Mouse (Mus musculus) embryonic facial prominence, embryonic 14.5 days (tissue): Measurements from ENCODE around the gene Gfra4. TPM values are rescaled to one million over a fixed set of nuclear protein-coding genes. Genes with fewer than 3 reads are reported as not detected.
A peak's percentile ranks its signal among the peaks of the same experiment; 100 is the strongest.

ENCODE experiments used
- ATAC-seq: fragments of 200-750 bp; cut with Nextera tagmentation; 2 replicates; pipeline ENCODE4 v1.8.0; 2017; ENCODE audit warnings: low read depth, moderate number of reproducible peaks, moderate TSS enrichment
- DNase-seq: peaks from one replicate; pipeline ENCODE4 v3.0.0-alpha.2; 2015; ENCODE audit warnings: low spot score
- H3K27ac ChIP-seq: fragments of 300-500 bp; sonication (generic); replicated peaks from 2 replicates; pipeline ENCODE4 v1.5.1; 2014; ENCODE audit warnings: low read depth, mild to moderate bottlenecking, low read length, moderate library complexity
- H3K27me3 ChIP-seq: fragments of 300-500 bp; sonication (generic); replicated peaks from 2 replicates; pipeline ENCODE4 v1.6.1; 2014; ENCODE audit warnings: low read length; ENCODE audit not compliant: control insufficient read depth, insufficient read depth
- H3K36me3 ChIP-seq: fragments of 300-500 bp; sonication (generic); 2 replicates; pipeline ENCODE4 v1.6.1; 2014; ENCODE audit warnings: low read length, mixed read lengths; ENCODE audit not compliant: control insufficient read depth, insufficient read depth
- H3K4me1 ChIP-seq: fragments of 300-500 bp; sonication (generic); 2 replicates; pipeline ENCODE4 v1.6.1; 2014; ENCODE audit warnings: antibody characterized with exemption, low read length; ENCODE audit not compliant: control insufficient read depth, insufficient read depth
- H3K4me2 ChIP-seq: fragments of 300-500 bp; sonication (generic); 2 replicates; pipeline ENCODE4 v1.6.1; 2014; ENCODE audit warnings: low read depth, mild to moderate bottlenecking, low read length, moderate library complexity, mixed read lengths
- H3K4me3 ChIP-seq: fragments of 300-500 bp; sonication (generic); 2 replicates; pipeline ENCODE4 v1.5.1; 2014; ENCODE audit warnings: low read depth, mild to moderate bottlenecking, low read length
- H3K9ac ChIP-seq: fragments of 300-500 bp; sonication (generic); 2 replicates; pipeline ENCODE4 v1.6.1; 2014; ENCODE audit warnings: low read depth, mild to moderate bottlenecking, low read length, moderate library complexity, mixed read lengths
- H3K9me3 ChIP-seq: fragments of 300-500 bp; sonication (generic); 2 replicates; pipeline ENCODE4 v1.6.1; 2016; ENCODE audit warnings: low read length; ENCODE audit not compliant: control insufficient read depth
- WGBS: fragments of 180-500 bp; shearing (Covaris S2); extraction: QIAGEN DNeasy Blood & Tissue Kit; methylation state at CpG from one replicate; pipeline ENCODE4 v1.1.7; 2014; 5-methylcytosine and 5-hydroxymethylcytosine counted together
- polyA plus RNA-seq: library from polyadenylated mRNA; unstranded; fragments of >200 nt; fragmentation: Nextera tagmentation; extraction: Ambion mirVana; gene quantifications from 2 replicates; pipeline ENCODE4 v1.2.1, GENCODE M21; 2014

Gene Gfra4
- polyA plus RNA-seq, 1 experiment from 2014 or later = 31.5 TPM

DNA sequence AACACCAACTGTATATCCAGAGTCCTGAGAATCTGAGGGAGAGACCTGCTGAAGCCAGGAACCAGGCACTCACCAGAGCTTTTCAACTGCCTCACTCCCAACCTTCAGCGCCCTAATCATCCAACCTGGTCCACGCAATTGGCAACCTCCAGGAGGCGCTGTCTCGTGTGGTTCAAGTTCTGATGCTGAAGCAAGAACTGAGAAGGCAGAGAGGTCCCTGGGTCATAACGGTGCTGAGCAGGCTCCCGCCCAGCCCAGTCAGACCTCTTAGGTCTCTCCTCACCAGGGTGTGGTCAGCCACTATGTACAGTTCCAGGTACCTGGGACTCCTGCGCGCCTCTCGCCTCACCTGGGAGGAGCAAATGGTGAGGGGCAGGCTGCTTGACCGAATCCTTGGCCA, 12.7 kb upstream of the Gfra4 start:
- Histone ChIP-seq H3K27me3 (peaks cover 45% of the 10 kb centered on the region), H3K36me3 (no peaks in the 10 kb centered on the region), H3K4me3 (no peak overlapping the region), H3K27ac (no peak overlapping the region), H3K9me3 (no peaks in the 10 kb centered on the region), H3K4me1 (peaks cover 26% of the 10 kb centered on the region), H3K9ac (no peak overlapping the region), H3K4me2 (peak overlapping the region; percentile 23; the same call in 1 of the 2 replicates)
- ATAC-seq (peak; percentile 10; the same call in 1 of the 2 replicates), DNase-seq (peak; percentile 47)
- 7% methylated on average over 10 of the region's 10 CpGs for WGBS

DNA sequence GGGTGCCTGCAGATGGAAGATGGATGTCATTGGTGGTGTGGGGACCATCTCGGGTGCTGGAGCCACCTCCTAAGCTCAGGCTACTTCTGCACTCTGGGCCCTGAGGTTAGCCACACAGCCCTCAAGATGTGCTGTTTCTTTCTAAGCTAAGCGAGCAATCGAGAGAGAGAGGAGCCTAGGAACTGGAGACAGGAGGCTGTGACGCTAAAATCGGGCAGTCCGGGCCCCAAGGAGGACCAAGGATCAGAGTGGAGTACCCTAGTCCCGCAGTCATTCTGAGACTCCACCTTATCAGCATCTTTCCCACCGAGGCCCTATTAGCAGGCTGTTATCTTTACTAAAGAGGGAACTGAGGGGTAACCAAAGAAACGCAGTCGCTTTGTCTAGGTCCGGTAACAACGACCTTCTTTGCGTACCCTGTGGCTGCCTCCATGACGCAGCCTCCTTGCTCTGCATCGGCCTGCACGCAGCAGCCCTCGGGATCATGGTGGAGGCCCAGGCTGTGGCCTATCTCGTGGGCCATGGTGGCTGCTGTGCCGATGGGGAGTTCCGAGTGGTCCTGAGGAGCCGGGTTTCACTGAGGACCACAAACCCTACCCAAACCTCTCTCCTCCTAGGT, 11.9 kb upstream of the Gfra4 start:
- Histone ChIP-seq H3K4me2 (peak overlapping the region; percentile 57), H3K9me3 (no peaks in the 10 kb centered on the region), H3K4me3 (peak overlapping the region; percentile 31), H3K36me3 (no peaks in the 10 kb centered on the region), H3K27me3 (peaks cover 45% of the 10 kb centered on the region), H3K27ac (no peak overlapping the region), H3K9ac (0 out of 2 replicates have a peak overlapping the region, but pooled peaks have one; percentile 46), H3K4me1 (peaks cover 17% of the 10 kb centered on the region)
- 5% methylated on average over 20 of the region's 21 CpGs for WGBS
- no peak for DNase-seq
- ATAC-seq = no peak

DNA sequence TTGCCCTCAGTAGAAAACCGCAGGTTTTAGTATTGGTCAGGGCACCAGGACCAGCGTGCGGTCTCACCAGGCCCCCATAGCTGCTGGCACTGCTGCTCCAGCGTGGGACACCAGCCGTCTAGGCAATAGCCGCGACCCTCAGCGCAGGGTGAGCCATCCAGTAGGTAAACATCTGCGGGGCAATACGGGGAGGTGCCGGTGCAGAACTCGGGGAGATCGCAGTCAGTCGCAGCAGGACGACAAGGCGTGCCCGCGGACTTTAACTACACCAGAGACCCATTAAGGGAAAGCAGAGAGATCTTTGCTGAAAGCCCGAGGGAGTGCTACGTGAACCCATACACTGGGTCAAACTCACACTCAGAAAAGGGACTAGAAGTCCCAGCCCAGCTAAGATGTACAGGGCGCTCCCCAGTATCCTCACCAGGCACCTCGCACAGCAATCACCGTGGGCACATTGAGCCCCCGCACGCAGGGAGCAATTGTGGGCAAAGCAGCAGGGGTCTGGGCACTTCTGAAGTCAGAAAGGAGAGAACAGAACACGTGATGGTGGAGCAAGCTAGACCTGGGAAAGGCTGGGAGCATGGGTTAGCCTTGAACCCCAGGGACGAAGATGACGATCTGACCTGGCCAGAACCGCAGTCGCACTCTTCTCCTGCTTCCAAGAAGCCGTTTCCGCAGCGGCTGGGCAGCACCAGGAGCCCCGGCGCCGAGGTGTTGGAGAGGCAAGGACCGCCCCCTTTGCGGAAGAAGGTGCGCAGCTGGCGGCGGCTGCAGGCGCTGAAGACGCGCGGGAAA, 11.2 kb upstream of the Gfra4 start:
- WGBS = 3% methylated on average over 45 of the region's 45 CpGs
- ATAC-seq = no peak

DNA sequence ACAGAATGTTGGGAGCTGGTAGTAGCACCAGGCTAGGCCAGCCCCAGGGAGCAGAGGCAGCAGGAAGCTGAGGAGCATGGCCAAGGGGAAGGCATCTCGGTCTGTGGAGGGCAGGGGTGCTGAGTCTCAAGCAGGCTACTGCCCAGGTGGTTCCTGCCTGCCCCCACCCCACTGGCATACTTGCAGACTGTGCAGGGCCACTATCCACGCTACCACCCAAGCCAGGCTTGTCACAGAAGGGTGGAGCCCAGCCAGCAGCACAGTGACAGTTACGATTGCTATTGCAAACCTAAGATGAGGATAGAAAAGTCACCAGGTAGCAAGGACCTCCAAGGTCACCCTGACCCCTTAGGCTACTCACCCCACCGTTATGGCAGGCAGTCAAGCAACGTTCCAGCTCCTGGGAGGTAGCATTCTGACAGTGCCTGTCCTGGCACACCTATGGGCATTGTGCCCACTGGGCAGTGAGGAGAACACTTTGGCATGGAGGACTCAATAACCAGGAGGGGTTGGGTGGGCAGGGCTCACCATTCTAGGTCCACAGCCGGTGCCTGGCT, 10.1 kb upstream of the Gfra4 start:
- peaks cover 45% of the 10 kb centered on the region for H3K27me3 ChIP-seq

More for the DNA sequence above, 11.2 kb upstream of the Gfra4 start:
- H3K4me3 ChIP-seq = peak overlapping the region; percentile 31
- no peak overlapping the region for H3K27ac ChIP-seq
- H3K27me3 ChIP-seq = peaks cover 45% of the 10 kb centered on the region
- H3K9me3 ChIP-seq = no peaks in the 10 kb centered on the region
- peaks cover 10% of the 10 kb centered on the region; the same call in 1 of the 2 replicates for H3K4me1 ChIP-seq
- peak overlapping the region; percentile 57 for H3K4me2 ChIP-seq
- no peaks in the 10 kb centered on the region for H3K36me3 ChIP-seq
- peak overlapping the region; percentile 46 for H3K9ac ChIP-seq
- no peak for DNase-seq

DNA sequence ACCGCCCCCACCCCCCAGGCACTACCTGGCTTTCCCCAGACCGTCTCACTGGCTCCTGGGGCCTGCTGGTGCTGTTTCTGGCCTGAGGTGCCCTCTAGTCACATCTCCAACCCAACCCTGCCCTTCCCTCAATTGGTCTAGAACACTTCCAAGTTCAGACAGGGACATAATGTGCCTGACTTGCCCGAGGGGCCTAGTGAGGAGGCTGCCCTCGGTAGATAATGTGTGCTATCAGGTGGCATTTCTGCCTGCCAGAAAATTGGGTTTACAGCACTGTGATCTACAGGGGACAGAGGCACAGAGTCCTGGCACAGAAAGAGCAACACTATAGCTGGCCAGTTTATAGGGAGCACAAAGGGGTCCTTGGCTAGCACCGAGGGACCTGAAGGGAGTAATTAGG, 9.2 kb upstream of the Gfra4 start:
- Histone ChIP-seq H3K4me1 (0 out of 2 replicates have a peak, but pooled peaks cover 7% of the 10 kb centered on the region), H3K4me2 (no peak overlapping the region), H3K27me3 (peaks cover 45% of the 10 kb centered on the region), H3K36me3 (no peaks in the 10 kb centered on the region), H3K4me3 (no peak overlapping the region), H3K9me3 (no peaks in the 10 kb centered on the region), H3K9ac (no peak overlapping the region), H3K27ac (no peak overlapping the region)
- WGBS = 58% methylated on average over 5 of the region's 5 CpGs
- ATAC-seq (no peak), DNase-seq (no peak)

More for the DNA sequence above, 10.1 kb upstream of the Gfra4 start:
- 0 out of 2 replicates have a peak, but pooled peaks cover 7% of the 10 kb centered on the region for H3K4me1 ChIP-seq
- DNase-seq (no peak), ATAC-seq (no peak)
- H3K36me3 ChIP-seq = no peaks in the 10 kb centered on the region
- no peak overlapping the region for H3K4me3 ChIP-seq
- no peaks in the 10 kb centered on the region for H3K9me3 ChIP-seq
- no peak overlapping the region for H3K27ac ChIP-seq
- H3K4me2 ChIP-seq = no peak overlapping the region
- WGBS = 66% methylated on average over 6 of the region's 6 CpGs
- H3K9ac ChIP-seq = no peak overlapping the region

DNA sequence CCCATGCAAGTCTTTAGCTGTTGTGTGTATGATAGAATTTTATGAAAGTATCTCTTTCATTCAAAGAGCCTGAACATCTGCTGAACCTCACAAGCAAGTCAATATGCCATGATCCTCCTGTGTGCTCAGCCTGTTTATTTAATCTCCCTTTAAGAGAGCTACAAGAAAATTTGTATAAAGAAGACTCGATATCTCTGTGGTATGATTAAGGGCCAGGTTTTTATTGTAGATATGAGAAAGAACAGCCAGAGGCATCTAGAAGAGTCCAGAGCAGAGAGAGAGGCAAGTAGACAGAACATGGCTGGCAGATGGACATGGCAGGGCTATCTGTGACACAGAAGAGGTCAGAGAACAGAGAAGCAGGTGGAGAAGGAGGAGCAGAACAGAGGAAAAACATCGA, 3.1 kb upstream of the Gfra4 start:
- ATAC-seq (no peak), DNase-seq (no peak)
- Histone ChIP-seq H3K4me2 (no peak overlapping the region), H3K9me3 (no peaks in the 10 kb centered on the region), H3K9ac (no peak overlapping the region), H3K4me3 (no peak overlapping the region), H3K27ac (no peak overlapping the region), H3K36me3 (no peaks in the 10 kb centered on the region), H3K27me3 (peaks cover 18% of the 10 kb centered on the region), H3K4me1 (peaks cover 14% of the 10 kb centered on the region)
- WGBS = 74% methylated on average over 2 of the region's 2 CpGs

DNA sequence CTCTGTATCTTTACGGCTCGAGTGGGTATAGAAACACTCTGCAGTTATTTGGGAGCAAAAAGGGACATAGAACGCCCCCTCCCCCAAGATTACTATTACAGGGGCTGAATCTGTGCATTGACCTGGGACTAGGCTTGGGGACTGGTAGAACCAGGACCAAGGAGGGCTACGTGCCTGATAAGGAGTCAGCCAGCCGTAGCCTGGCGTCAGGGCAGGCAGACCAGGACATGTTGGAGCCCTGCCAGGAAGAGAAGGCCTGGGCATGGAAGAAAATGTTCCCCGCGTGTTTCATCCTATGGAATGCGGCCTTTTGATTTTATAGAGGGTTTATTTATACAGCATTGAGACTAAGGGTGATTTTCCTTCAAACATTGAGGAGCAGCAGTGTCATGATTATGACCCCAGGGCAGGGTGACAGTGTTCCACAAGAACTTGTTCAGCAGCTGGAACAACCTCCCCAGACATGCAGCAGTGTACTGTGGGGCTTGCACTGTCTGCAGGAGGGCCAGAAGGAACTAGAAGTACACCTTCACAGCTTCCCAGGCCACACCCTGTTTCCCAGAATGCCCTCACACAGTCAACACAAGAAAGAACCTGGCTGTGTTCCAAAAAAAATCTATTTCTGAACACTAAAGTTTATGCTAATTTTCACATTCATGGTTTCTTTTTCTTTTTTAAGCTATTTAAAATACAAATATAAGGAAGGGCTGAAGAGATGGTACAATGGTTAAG, 2.3 kb upstream of the Gfra4 start:
- peaks cover 27% of the 10 kb centered on the region for H3K27me3 ChIP-seq
- no peaks in the 10 kb centered on the region for H3K36me3 ChIP-seq
- DNase-seq (peak; percentile 62), ATAC-seq (no peak)
- no peak overlapping the region for H3K4me2 ChIP-seq
- H3K4me3 ChIP-seq = no peak overlapping the region
- 60% methylated on average over 9 of the region's 9 CpGs for WGBS
- peaks cover 20% of the 10 kb centered on the region for H3K4me1 ChIP-seq
- H3K9me3 ChIP-seq = no peaks in the 10 kb centered on the region
- 0 out of 2 replicates have a peak overlapping the region, but pooled peaks have one; percentile 6 for H3K27ac ChIP-seq
- H3K9ac ChIP-seq = no peak overlapping the region

DNA sequence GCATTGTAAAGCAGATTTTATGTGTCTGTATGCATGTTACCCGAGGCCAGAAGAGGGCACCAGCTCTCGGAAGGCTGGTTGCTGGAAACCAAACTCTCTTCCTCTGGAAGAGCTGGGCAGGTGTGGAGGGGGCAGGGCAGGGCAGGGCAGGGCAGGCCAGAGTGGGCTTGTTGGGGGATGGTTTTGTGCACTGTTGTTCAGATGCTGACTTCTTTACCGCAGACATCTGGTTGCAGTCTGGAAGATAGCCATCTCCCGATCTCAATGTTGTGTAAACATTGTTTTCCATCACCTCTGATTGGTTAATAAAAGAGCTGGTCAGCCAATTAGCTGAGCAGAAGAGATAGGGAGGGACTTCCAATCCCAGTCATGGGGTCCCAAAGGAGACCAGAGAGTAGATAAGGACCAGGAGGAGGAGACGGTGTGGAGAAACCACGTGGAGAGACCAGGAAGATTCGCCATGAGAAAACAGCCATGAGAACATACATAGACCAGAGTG, 1.5 kb upstream of the Gfra4 start:
- H3K36me3 ChIP-seq = no peaks in the 10 kb centered on the region
- H3K9ac ChIP-seq = no peak overlapping the region
- ATAC-seq (no peak), DNase-seq (peak; percentile 68)
- H3K4me1 ChIP-seq = peaks cover 20% of the 10 kb centered on the region
- H3K9me3 ChIP-seq = no peaks in the 10 kb centered on the region
- peak overlapping the region; percentile 23 for H3K4me2 ChIP-seq
- no peak overlapping the region for H3K4me3 ChIP-seq
- H3K27ac ChIP-seq = no peak overlapping the region
- 5% methylated on average over 7 of the region's 7 CpGs for WGBS
- peaks cover 28% of the 10 kb centered on the region for H3K27me3 ChIP-seq
